Mouse (Mus musculus) MEL (cell line): Measurements from ENCODE around the gene En2. TPM values are rescaled to one million over a fixed set of nuclear protein-coding genes. Genes with fewer than 3 reads are reported as not detected.

Experiments
- DNase-seq: peaks from one replicate; pipeline ENCODE4 v3.0.0; 2011; ENCODE audit warnings: low read depth, low spot score
- H3K27ac ChIP-seq: 2 replicates; pipeline ENCODE4 v1.5.1; 2012; ENCODE audit warnings: low read depth, mild to moderate bottlenecking, control low read depth, low read length, moderate library complexity; ENCODE audit not compliant: control insufficient read depth
- H3K27me3 ChIP-seq, 2 experiments: fragments of 150-350 bp in 1 of 2; sonication (generic) in 1 of 2; 2 replicates each; pipeline ENCODE4 v1.6.1; 2012; ENCODE audit warnings: low read length in 2 of 2, mild to moderate bottlenecking in 2 of 2, improper control_type of control experiment in 1 of 2, moderate library complexity in 1 of 2; ENCODE audit not compliant: insufficient read depth in 2 of 2, control insufficient read depth in 1 of 2
- H3K36me3 ChIP-seq, 2 experiments: 2 replicates each; pipeline ENCODE4 v1.6.1; 2012 to 2014; ENCODE audit warnings: low read length in 2 of 2, improper control_type of control experiment in 1 of 2, inconsistent platforms in 1 of 2, mild to moderate bottlenecking in 1 of 2; ENCODE audit not compliant: insufficient read depth in 2 of 2, control insufficient read depth in 1 of 2
- H3K4me1 ChIP-seq, 2 experiments: fragments of 150-350 bp in 1 of 2; sonication (generic) in 1 of 2; 2 replicates each; pipeline ENCODE4 v1.6.1; 2012; ENCODE audit warnings: low read length in 2 of 2, improper control_type of control experiment in 1 of 2, mild to moderate bottlenecking in 1 of 2; ENCODE audit not compliant: insufficient read depth in 2 of 2, control insufficient read depth in 1 of 2
- H3K4me3 ChIP-seq, 2 experiments: fragments of 150-350 bp in 1 of 2; sonication (generic) in 1 of 2; 2 replicates each; pipeline ENCODE4 v1.5.1; 2012; ENCODE audit warnings: low read depth in 2 of 2, low read length in 2 of 2, mild to moderate bottlenecking in 2 of 2, moderate library complexity in 2 of 2, control low read depth in 1 of 2, improper control_type of control experiment in 1 of 2; ENCODE audit not compliant: control insufficient read depth in 1 of 2, insufficient read depth in 1 of 2
- H3K79me2 ChIP-seq: 2 replicates; pipeline ENCODE4 v1.6.1; 2012; ENCODE audit warnings: mild to moderate bottlenecking, low read length, moderate library complexity; ENCODE audit not compliant: control insufficient read depth, poor library complexity, insufficient read depth
- H3K9ac ChIP-seq: 2 replicates; pipeline ENCODE4 v1.6.1; 2012; ENCODE audit warnings: low read depth, mild to moderate bottlenecking, control low read depth, low read length, moderate library complexity; ENCODE audit not compliant: control insufficient read depth, poor library complexity, severe bottlenecking
- H3K9me3 ChIP-seq: fragments of 150-350 bp; sonication (generic); replicated peaks from 2 replicates; pipeline ENCODE4 v1.6.1; 2012; ENCODE audit warnings: mild to moderate bottlenecking, low read length, improper control_type of control experiment, moderate library complexity; ENCODE audit not compliant: insufficient read depth
- CHD2 ChIP-seq: IDR thresholded peaks from 2 replicates; pipeline ENCODE4 v1.6.1; 2011; ENCODE audit warnings: low read length, improper control_type of control experiment
- E2F4 ChIP-seq: IDR thresholded peaks from 2 replicates; pipeline ENCODE4 v1.6.1; 2011; ENCODE audit warnings: low read depth, low read length, improper control_type of control experiment, borderline replicate concordance
- ELF1 ChIP-seq: IDR thresholded peaks from 2 replicates; pipeline ENCODE4 v1.6.1; 2014; ENCODE audit warnings: low read depth, mild to moderate bottlenecking, inconsistent platforms, low read length, improper control_type of control experiment, moderate library complexity
- GABPA ChIP-seq: IDR thresholded peaks from 2 replicates; pipeline ENCODE4 v1.6.1; 2012; ENCODE audit warnings: low read depth, mild to moderate bottlenecking, inconsistent platforms, low read length, improper control_type of control experiment, moderate library complexity
- HCFC1 ChIP-seq: IDR thresholded peaks from 2 replicates; pipeline ENCODE4 v1.6.1; 2012; ENCODE audit warnings: low read depth, mild to moderate bottlenecking, inconsistent platforms, low read length, improper control_type of control experiment, moderate library complexity
- MAFK ChIP-seq: IDR thresholded peaks from 2 replicates; pipeline ENCODE4 v1.6.1; 2011; ENCODE audit warnings: low read depth, mild to moderate bottlenecking, low read length, improper control_type of control experiment, borderline replicate concordance
- MEF2A ChIP-seq: IDR thresholded peaks from 2 replicates; pipeline ENCODE4 v1.6.1; 2014; ENCODE audit warnings: low read depth, mild to moderate bottlenecking, inconsistent platforms, low read length, improper control_type of control experiment; ENCODE audit not compliant: poor library complexity, insufficient replicate concordance, severe bottlenecking; ENCODE audit errors: extremely low read depth
- MXI1 ChIP-seq: IDR thresholded peaks from 2 replicates; pipeline ENCODE4 v1.6.1; 2011; ENCODE audit warnings: mild to moderate bottlenecking, low read depth, low read length, improper control_type of control experiment
- MYB ChIP-seq: IDR thresholded peaks from 2 replicates; pipeline ENCODE4 v1.6.1; 2011; ENCODE audit warnings: mild to moderate bottlenecking, low read depth, low read length, improper control_type of control experiment
- NRF1 ChIP-seq: IDR thresholded peaks from 2 replicates; pipeline ENCODE4 v1.6.1; 2014; ENCODE audit warnings: low read depth, mild to moderate bottlenecking, inconsistent platforms, low read length, improper control_type of control experiment, moderate library complexity; ENCODE audit not compliant: poor library complexity, insufficient read depth, severe bottlenecking
- POLR2AphosphoS2 ChIP-seq: IDR thresholded peaks from 2 replicates; pipeline ENCODE4 v1.6.1; 2011; ENCODE audit warnings: low read length, improper control_type of control experiment
- RCOR1 ChIP-seq: IDR thresholded peaks from 2 replicates; pipeline ENCODE4 v1.6.1; 2012; ENCODE audit warnings: low read depth, mild to moderate bottlenecking, inconsistent platforms, low read length, improper control_type of control experiment
- SMC3 ChIP-seq: IDR thresholded peaks from 2 replicates; pipeline ENCODE4 v1.6.1; 2011; ENCODE audit warnings: low read depth, low read length, improper control_type of control experiment
- TAL1 ChIP-seq: IDR thresholded peaks from 2 replicates; pipeline ENCODE4 v1.6.1; 2012; ENCODE audit warnings: mild to moderate bottlenecking, inconsistent platforms, low read length, moderate library complexity, mixed read lengths
- USF1 ChIP-seq: IDR thresholded peaks from 2 replicates; pipeline ENCODE4 v1.6.1; 2014; ENCODE audit warnings: low read depth, mild to moderate bottlenecking, inconsistent platforms, low read length, improper control_type of control experiment, moderate library complexity
- ZKSCAN1 ChIP-seq: IDR thresholded peaks from 2 replicates; pipeline ENCODE4 v1.6.1; 2012; ENCODE audit warnings: low read depth, mild to moderate bottlenecking, inconsistent platforms, low read length, improper control_type of control experiment, moderate library complexity
- ZMIZ1 ChIP-seq: IDR thresholded peaks from 2 replicates; pipeline ENCODE4 v1.6.1; 2012; ENCODE audit warnings: low read depth, mild to moderate bottlenecking, inconsistent platforms, low read length, improper control_type of control experiment, moderate library complexity
- polyA plus RNA-seq, 2 experiments: library from polyadenylated mRNA; stranded (reverse) in 1 of 2; unstranded in 1 of 2; fragments of >175 nt in 1 of 2; fragments of >200 nt in 1 of 2; gene quantifications; 2 replicates each; pipeline versions ENCODE4 v1.2.1 to v1.2.4; 2012; ENCODE audit warnings: low replicate concordance in 2 of 2, low read depth in 1 of 2; ENCODE audit not compliant: insufficient read length in 2 of 2, insufficient read depth in 1 of 2, missing spikeins in 1 of 2
- total RNA-seq: library from RNA; depleted of rRNA; stranded (reverse); fragments of 300-350 nt; gene quantifications from 2 replicates; pipeline ENCODE4 v1.2.3, GENCODE M21; 2012

Gene En2
- total and polyA plus RNA-seq, 3 experiments: not detected

DNA sequence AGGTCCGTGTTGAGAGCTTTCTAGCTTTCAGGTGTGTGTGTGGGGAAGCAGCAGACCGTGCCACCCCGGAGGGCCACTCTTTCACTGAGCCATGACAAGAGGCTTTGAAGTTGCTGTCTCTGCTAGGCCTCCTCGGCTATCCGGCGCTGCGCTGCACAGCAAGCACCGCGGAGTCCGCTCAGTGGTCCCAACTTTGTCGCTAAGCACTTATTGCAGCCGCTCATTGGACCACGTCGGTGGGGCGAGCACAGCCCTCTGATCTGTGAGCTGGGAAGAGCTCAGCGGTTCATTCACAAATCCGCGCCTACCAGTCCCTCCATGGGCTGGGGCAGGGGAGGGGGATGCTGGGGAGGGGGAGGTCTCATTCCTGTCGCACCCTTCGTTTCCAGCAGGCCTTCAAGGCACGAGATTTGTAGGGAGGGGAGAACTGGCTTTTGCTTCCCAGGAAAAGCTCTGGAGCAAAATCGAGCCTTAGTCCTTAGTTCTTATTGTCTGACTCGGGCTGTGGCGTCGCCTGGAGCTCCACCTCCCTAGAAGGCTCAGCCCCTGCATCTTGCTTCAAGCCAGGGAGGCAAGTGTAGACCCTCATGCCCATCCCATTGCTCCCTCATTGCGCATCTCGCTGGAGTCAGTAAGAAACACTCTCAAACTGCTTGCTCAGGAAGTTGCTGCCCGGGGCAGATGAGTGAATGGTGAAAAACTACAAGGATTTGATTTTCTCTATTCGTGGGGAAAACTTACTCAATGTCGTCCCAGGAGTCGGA, 7.0 kb upstream of the En2 start:
- Histone ChIP-seq H3K27ac (no peak overlapping the region), H3K27me3 (no peaks in the 10 kb centered on the region), H3K79me2 (no peaks in the 10 kb centered on the region), H3K4me1 (no peaks in the 10 kb centered on the region), H3K36me3 (no peaks in the 10 kb centered on the region), H3K4me3 (no peak overlapping the region), H3K9ac (no peak overlapping the region), H3K9me3 (no peaks in the 10 kb centered on the region)
- no peak for DNase-seq
- TF ChIP-seq CHD2: no peak

DNA sequence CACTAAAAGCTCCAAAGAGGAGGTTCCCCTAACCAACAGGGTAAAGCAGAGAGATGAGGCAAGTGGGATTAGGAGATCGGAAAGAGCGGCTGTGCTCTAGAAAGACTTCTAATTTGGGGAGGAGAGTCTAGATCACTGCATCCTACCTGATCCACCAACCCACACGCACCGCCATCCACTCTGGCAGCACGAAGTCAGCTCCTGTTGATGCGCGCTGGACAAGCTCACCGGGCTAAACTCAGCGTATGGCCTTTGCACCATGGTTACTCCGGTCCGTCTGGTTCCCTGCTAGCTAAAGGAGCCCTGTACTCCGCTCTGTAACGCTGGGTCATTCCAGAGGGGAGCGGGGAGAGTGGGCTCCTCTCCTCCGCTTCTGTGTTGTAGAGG, 6.4 kb upstream of the En2 start:
- DNase-seq: no peak
- Histone ChIP-seq H3K9me3 (no peaks in the 10 kb centered on the region), H3K4me3 (no peak overlapping the region), H3K27me3 (no peaks in the 10 kb centered on the region)
- TF ChIP-seq GABPA (no peak), RCOR1 (no peak), MXI1 (no peak), MEF2A (no peak), USF1 (no peak)
- TF ChIP-seq, all 39 proteins: peak for 0
- H3K36me3 ChIP-seq: no peaks in the 10 kb centered on the region
- H3K27ac ChIP-seq: no peak overlapping the region
- no peaks in the 10 kb centered on the region for H3K79me2 ChIP-seq
- no peak overlapping the region for H3K9ac ChIP-seq
- no peaks in the 10 kb centered on the region for H3K4me1 ChIP-seq

DNA sequence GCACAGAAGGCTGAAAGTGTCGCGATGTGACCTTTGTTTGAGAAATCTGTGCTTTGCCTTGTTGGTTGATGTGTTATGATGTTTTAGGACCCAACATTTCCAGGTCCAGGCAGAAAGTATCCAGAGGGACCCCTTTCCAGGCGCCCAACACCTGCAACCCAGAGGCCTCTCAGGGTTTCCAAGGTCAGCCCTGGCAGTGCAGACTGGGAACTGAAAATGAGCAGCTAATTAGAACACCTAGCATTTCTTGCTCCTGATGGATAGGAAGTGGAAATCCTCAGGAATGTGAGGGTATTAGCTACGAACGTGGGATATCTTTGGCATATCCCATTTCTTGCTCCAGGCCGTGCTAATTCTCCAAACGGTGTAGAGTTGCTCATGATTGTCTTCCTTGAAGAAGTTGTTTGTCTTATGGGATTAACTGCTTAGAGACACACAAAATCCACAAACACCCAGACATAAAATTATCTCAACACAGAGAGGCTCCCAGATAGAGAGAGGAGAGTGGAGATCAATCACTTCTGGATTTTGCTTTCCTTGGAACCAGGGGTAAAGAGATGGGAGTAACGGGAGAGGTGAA, 5.5 kb upstream of the En2 start:
- Histone ChIP-seq H3K4me1 (no peaks in the 10 kb centered on the region), H3K36me3 (no peaks in the 10 kb centered on the region), H3K27ac (no peak overlapping the region), H3K9me3 (no peaks in the 10 kb centered on the region), H3K4me3 (no peak overlapping the region), H3K27me3 (no peaks in the 10 kb centered on the region), H3K9ac (no peak overlapping the region), H3K79me2 (no peaks in the 10 kb centered on the region)
- TF ChIP-seq USF1: no peak
- no peak for TF ChIP-seq E2F4
- no peak for TF ChIP-seq MYB
- TF ChIP-seq ZMIZ1: no peak
- no peak for TF ChIP-seq GABPA
- TF ChIP-seq MAFK: no peak
- no peak for TF ChIP-seq ZKSCAN1
- TF ChIP-seq SMC3: no peak
- TF ChIP-seq HCFC1: no peak
- TF ChIP-seq NRF1: no peak
- TF ChIP-seq TAL1: no peak
- no peak for TF ChIP-seq POLR2AphosphoS2
- TF ChIP-seq ELF1: no peak
- DNase-seq: no peak
